Mouse (Mus musculus): ENCODE data around the gene Gpr25. TPM values are rescaled to one million over a fixed set of nuclear protein-coding genes. Genes with fewer than 3 reads are reported as not detected.

Gene Gpr25
- polyA plus RNA-seq, 1 experiment from 2014 or later: not detected

GRCm38 (mm10) chr1:136259893-136260634 lies 609 bp downstream of the Gpr25 start:
- ATAC-seq (ENCODE audit: insufficient read depth, low FRiP score, low TSS enrichment): peak; percentile 58
- no peaks in the 10 kb centered on the region for H3K9me3 ChIP-seq (ENCODE audit: control insufficient read depth, low read length)
- peaks cover 6% of the 10 kb centered on the region; the same call in 1 of the 2 replicates for H3K4me1 ChIP-seq (ENCODE audit: control insufficient read depth, insufficient read depth, low read length)
- peak overlapping the region; percentile 53 for H3K9ac ChIP-seq (ENCODE audit: low read length)
- H3K36me3 ChIP-seq (ENCODE audit: control insufficient read depth, insufficient read depth, low read length): no peaks in the 10 kb centered on the region
- no peak overlapping the region for H3K27ac ChIP-seq (ENCODE audit: low read depth, low read length)
- H3K4me3 ChIP-seq (ENCODE audit: low read depth, low read length): peak overlapping the region; percentile 51
- under 1% methylated on average over 93 of the region's 95 CpGs for WGBS
- H3K4me2 ChIP-seq (ENCODE audit: low read depth): peak overlapping the region; percentile 93
- peak; percentile 75 for DNase-seq (ENCODE audit: low spot score)
- peaks cover 45% of the 10 kb centered on the region for H3K27me3 ChIP-seq (ENCODE audit: control insufficient read depth, insufficient read depth, low read length)

GRCm38 (mm10) chr1:136259543-136259892 lies 1.2 kb downstream of the Gpr25 start:
- H3K27ac ChIP-seq (ENCODE audit: low read depth, low read length): no peak overlapping the region
- peak; percentile 13; the same call in 1 of the 2 replicates for ATAC-seq (ENCODE audit: insufficient read depth, low FRiP score, low TSS enrichment)
- peaks cover 45% of the 10 kb centered on the region for H3K27me3 ChIP-seq (ENCODE audit: control insufficient read depth, insufficient read depth, low read length)
- peaks cover 6% of the 10 kb centered on the region; the same call in 1 of the 2 replicates for H3K4me1 ChIP-seq (ENCODE audit: control insufficient read depth, insufficient read depth, low read length)
- peak overlapping the region; percentile 51 for H3K4me3 ChIP-seq (ENCODE audit: low read depth, low read length)
- WGBS: 4% methylated on average over 16 of the region's 16 CpGs
- H3K9ac ChIP-seq (ENCODE audit: low read length): no peak overlapping the region; the same call in 1 of the 2 replicates
- peak overlapping the region; percentile 93 for H3K4me2 ChIP-seq (ENCODE audit: low read depth)
- DNase-seq (ENCODE audit: low spot score): no peak
- H3K36me3 ChIP-seq (ENCODE audit: control insufficient read depth, insufficient read depth, low read length): no peaks in the 10 kb centered on the region
- no peaks in the 10 kb centered on the region for H3K9me3 ChIP-seq (ENCODE audit: control insufficient read depth, low read length)

- no peak for DNase-seq (ENCODE audit: low spot score)
- WGBS: 73% methylated on average over 9 of the region's 9 CpGs
- Histone ChIP-seq H3K4me3 (ENCODE audit: low read depth, low read length) (no peak overlapping the region), H3K9me3 (ENCODE audit: control insufficient read depth, low read length) (no peaks in the 10 kb centered on the region), H3K27ac (ENCODE audit: low read depth, low read length) (no peak overlapping the region), H3K36me3 (ENCODE audit: control insufficient read depth, insufficient read depth, low read length) (no peaks in the 10 kb centered on the region), H3K27me3 (ENCODE audit: control insufficient read depth, insufficient read depth, low read length) (peaks cover 45% of the 10 kb centered on the region), H3K4me1 (ENCODE audit: control insufficient read depth, insufficient read depth, low read length) (peaks cover 6% of the 10 kb centered on the region; the same call in 1 of the 2 replicates), H3K9ac (ENCODE audit: low read length) (no peak overlapping the region), H3K4me2 (ENCODE audit: low read depth) (no peak overlapping the region)
- no peak for ATAC-seq (ENCODE audit: insufficient read depth, low FRiP score, low TSS enrichment)
These were observed 2.2 kb downstream of the Gpr25 start for GRCm38 (mm10) chr1:136258495-136258894.

- DNase-seq (ENCODE audit: low spot score) (no peak), ATAC-seq (ENCODE audit: insufficient read depth, low FRiP score, low TSS enrichment) (no peak)
- no peak overlapping the region for H3K4me3 ChIP-seq (ENCODE audit: low read depth, low read length)
- peaks cover 6% of the 10 kb centered on the region; the same call in 1 of the 2 replicates for H3K4me1 ChIP-seq (ENCODE audit: control insufficient read depth, insufficient read depth, low read length)
- no peaks in the 10 kb centered on the region for H3K36me3 ChIP-seq (ENCODE audit: control insufficient read depth, insufficient read depth, low read length)
- WGBS: 40% methylated on average over 8 of the region's 8 CpGs
- no peak overlapping the region for H3K9ac ChIP-seq (ENCODE audit: low read length)
- no peaks in the 10 kb centered on the region for H3K9me3 ChIP-seq (ENCODE audit: control insufficient read depth, low read length)
- H3K4me2 ChIP-seq (ENCODE audit: low read depth): no peak overlapping the region
- peaks cover 30% of the 10 kb centered on the region for H3K27me3 ChIP-seq (ENCODE audit: control insufficient read depth, insufficient read depth, low read length)
- H3K27ac ChIP-seq (ENCODE audit: low read depth, low read length): no peak overlapping the region
These were observed 5.0 kb downstream of the Gpr25 start for GRCm38 (mm10) chr1:136255657-136256056.

GRCm38 (mm10) chr1:136255174-136255573 lies 5.5 kb downstream of the Gpr25 start:
- Histone ChIP-seq H3K9me3 (ENCODE audit: control insufficient read depth, low read length) (no peaks in the 10 kb centered on the region), H3K9ac (ENCODE audit: low read length) (no peak overlapping the region), H3K4me1 (ENCODE audit: control insufficient read depth, insufficient read depth, low read length) (peaks cover 6% of the 10 kb centered on the region; the same call in 1 of the 2 replicates), H3K4me2 (ENCODE audit: low read depth) (no peak overlapping the region), H3K4me3 (ENCODE audit: low read depth, low read length) (no peak overlapping the region), H3K36me3 (ENCODE audit: control insufficient read depth, insufficient read depth, low read length) (no peaks in the 10 kb centered on the region), H3K27me3 (ENCODE audit: control insufficient read depth, insufficient read depth, low read length) (peaks cover 25% of the 10 kb centered on the region), H3K27ac (ENCODE audit: low read depth, low read length) (no peak overlapping the region)
- 31% methylated on average over 6 of the region's 6 CpGs for WGBS
- ATAC-seq (ENCODE audit: insufficient read depth, low FRiP score, low TSS enrichment) (no peak), DNase-seq (ENCODE audit: low spot score) (no peak)

- peaks cover 19% of the 10 kb centered on the region for H3K27me3 ChIP-seq (ENCODE audit: control insufficient read depth, insufficient read depth, low read length)
- no peaks in the 10 kb centered on the region for H3K36me3 ChIP-seq (ENCODE audit: control insufficient read depth, insufficient read depth, low read length)
- H3K4me1 ChIP-seq (ENCODE audit: control insufficient read depth, insufficient read depth, low read length): peaks cover 2% of the 10 kb centered on the region; the same call in 1 of the 2 replicates
- no peak overlapping the region for H3K4me3 ChIP-seq (ENCODE audit: low read depth, low read length)
- H3K4me2 ChIP-seq (ENCODE audit: low read depth): no peak overlapping the region
- DNase-seq (ENCODE audit: low spot score) (no peak), ATAC-seq (ENCODE audit: insufficient read depth, low FRiP score, low TSS enrichment) (no peak)
- no peaks in the 10 kb centered on the region for H3K9me3 ChIP-seq (ENCODE audit: control insufficient read depth, low read length)
- no peak overlapping the region for H3K9ac ChIP-seq (ENCODE audit: low read length)
- H3K27ac ChIP-seq (ENCODE audit: low read depth, low read length): no peak overlapping the region
- 90% methylated on average over 10 of the region's 10 CpGs for WGBS
These were observed 6.1 kb downstream of the Gpr25 start for GRCm38 (mm10) chr1:136254503-136255065.

GRCm38 (mm10) chr1:136253472-136253871 lies 7.2 kb downstream of the Gpr25 start:
- H3K9ac ChIP-seq (ENCODE audit: low read length): no peak overlapping the region
- no peak overlapping the region for H3K27ac ChIP-seq (ENCODE audit: low read depth, low read length)
- peaks cover 9% of the 10 kb centered on the region for H3K27me3 ChIP-seq (ENCODE audit: control insufficient read depth, insufficient read depth, low read length)
- H3K4me3 ChIP-seq (ENCODE audit: low read depth, low read length): no peak overlapping the region
- no peaks in the 10 kb centered on the region for H3K36me3 ChIP-seq (ENCODE audit: control insufficient read depth, insufficient read depth, low read length)
- ATAC-seq (ENCODE audit: insufficient read depth, low FRiP score, low TSS enrichment) (no peak), DNase-seq (ENCODE audit: low spot score) (no peak)
- 25% methylated on average over 2 of the region's 2 CpGs for WGBS
- no peaks in the 10 kb centered on the region for H3K9me3 ChIP-seq (ENCODE audit: control insufficient read depth, low read length)
- H3K4me2 ChIP-seq (ENCODE audit: low read depth): no peak overlapping the region
- H3K4me1 ChIP-seq (ENCODE audit: control insufficient read depth, insufficient read depth, low read length): no peaks in the 10 kb centered on the region

GRCm38 (mm10) chr1:136249662-136250061 lies 11.0 kb downstream of the Gpr25 start:
- Histone ChIP-seq H3K27me3 (ENCODE audit: control insufficient read depth, insufficient read depth, low read length) (no peaks in the 10 kb centered on the region), H3K36me3 (ENCODE audit: control insufficient read depth, insufficient read depth, low read length) (no peaks in the 10 kb centered on the region), H3K4me2 (ENCODE audit: low read depth) (no peak overlapping the region), H3K4me3 (ENCODE audit: low read depth, low read length) (no peak overlapping the region), H3K9me3 (ENCODE audit: control insufficient read depth, low read length) (no peaks in the 10 kb centered on the region), H3K27ac (ENCODE audit: low read depth, low read length) (no peak overlapping the region), H3K4me1 (ENCODE audit: control insufficient read depth, insufficient read depth, low read length) (no peaks in the 10 kb centered on the region), H3K9ac (ENCODE audit: low read length) (no peak overlapping the region)
- no peak for DNase-seq (ENCODE audit: low spot score)
- WGBS: 46% methylated on average over 5 of the region's 5 CpGs
- ATAC-seq (ENCODE audit: insufficient read depth, low FRiP score, low TSS enrichment): no peak

GRCm38 (mm10) chr1:136247393-136247792 lies 13.3 kb downstream of the Gpr25 start:
- Histone ChIP-seq H3K4me1 (ENCODE audit: control insufficient read depth, insufficient read depth, low read length) (no peaks in the 10 kb centered on the region), H3K36me3 (ENCODE audit: control insufficient read depth, insufficient read depth, low read length) (no peaks in the 10 kb centered on the region), H3K4me3 (ENCODE audit: low read depth, low read length) (no peak overlapping the region), H3K9me3 (ENCODE audit: control insufficient read depth, low read length) (no peaks in the 10 kb centered on the region), H3K27me3 (ENCODE audit: control insufficient read depth, insufficient read depth, low read length) (no peaks in the 10 kb centered on the region), H3K9ac (ENCODE audit: low read length) (no peak overlapping the region), H3K4me2 (ENCODE audit: low read depth) (no peak overlapping the region), H3K27ac (ENCODE audit: low read depth, low read length) (no peak overlapping the region)
- DNase-seq (ENCODE audit: low spot score) (no peak), ATAC-seq (ENCODE audit: insufficient read depth, low FRiP score, low TSS enrichment) (no peak)
- 88% methylated on average over 5 of the region's 5 CpGs for WGBS

Measured in neural tube, embryonic 11.5 days (tissue).